Mouse (Mus musculus) T-helper 1 cell (primary cell): ENCODE data around the gene Lingo4.

ENCODE experiments used
- in situ Hi-C: fragments of 300-600 bp; cut with MboI, MseI; formaldehyde crosslinking; loops from one replicate; pipeline ENCODE4 v1.15.1; 2025; ENCODE audit warnings: high pct_unique_total_duplicates

The Lingo4 gene

GRCm38 (mm10) chr3:94398217-94398616 lies at the start of gene Lingo4:
TSS of gene Lingo4 (plus strand) at chr3:94398517.
- in situ Hi-C loops, result no loop called here

- in situ Hi-C loops, result no loop called here
Observed at GRCm38 (mm10) chr3:94360812-94361211, 37.5 kb upstream of the Lingo4 start.

- in situ Hi-C loops, result no loop called here
Observed at GRCm38 (mm10) chr3:94362138-94362537, 36.2 kb upstream of the Lingo4 start, which contains the start of gene C2cd4d. TSS of gene C2cd4d (plus strand) at chr3:94362438.

- in situ Hi-C loops, result no loop called here
Observed at GRCm38 (mm10) chr3:94363291-94364153, 34.8 kb upstream of the Lingo4 start.

- in situ Hi-C loops, result no loop called here
Observed at GRCm38 (mm10) chr3:94364154-94364526, 34.2 kb upstream of the Lingo4 start.

- in situ Hi-C loops, result no loop called here
Observed at GRCm38 (mm10) chr3:94366761-94367160, 31.6 kb upstream of the Lingo4 start.

- in situ Hi-C loops, result no loop called here
Observed at GRCm38 (mm10) chr3:94367511-94367910, 30.8 kb upstream of the Lingo4 start.

GRCm38 (mm10) chr3:94368631-94369030 lies 29.7 kb upstream of the Lingo4 start:
- in situ Hi-C loops, result no loop called here

- in situ Hi-C loops, result loop anchor here (10.0 kb wide), 1 partner anchor 215 kb away; the partner anchor contains the start of gene Snx27
Observed at GRCm38 (mm10) chr3:94369709-94370108, 28.6 kb upstream of the Lingo4 start.

GRCm38 (mm10) chr3:94371637-94372036 lies 26.7 kb upstream of the Lingo4 start:
- in situ Hi-C loops, result loop anchor here (10.0 kb wide), 1 partner anchor 213 kb away; the partner anchor contains the start of gene Snx27

GRCm38 (mm10) chr3:94372038-94372437 lies 26.3 kb upstream of the Lingo4 start:
- in situ Hi-C loops, result loop anchor here (10.0 kb wide), 1 partner anchor 213 kb away; the partner anchor contains the start of gene Snx27

GRCm38 (mm10) chr3:94372641-94373040 lies 25.7 kb upstream of the Lingo4 start, which contains the start of gene Rorc:
TSS of gene Rorc (plus strand) at chr3:94372794.
- in situ Hi-C loops, result loop anchor here (10.0 kb wide), 1 partner anchor 212 kb away; the partner anchor contains the start of gene Snx27

- in situ Hi-C loops, result loop anchor here (10.0 kb wide), 1 partner anchor 212 kb away; the partner anchor contains the start of gene Snx27
Observed at GRCm38 (mm10) chr3:94373090-94373489, 25.2 kb upstream of the Lingo4 start.

GRCm38 (mm10) chr3:94373597-94374011 lies 24.7 kb upstream of the Lingo4 start:
- in situ Hi-C loops, result loop anchor here (10.0 kb wide), 1 partner anchor 211 kb away; the partner anchor contains the start of gene Snx27

- in situ Hi-C loops, result loop anchor here (5.0 to 10.0 kb wide), 2 partner anchors 68 to 210 kb away; partner anchors contain the start of genes Mrpl9, Oaz3 and Snx27
Observed at GRCm38 (mm10) chr3:94374636-94375035, 23.7 kb upstream of the Lingo4 start.

- in situ Hi-C loops, result loop anchor here (5.0 to 10.0 kb wide), 2 partner anchors 67 to 210 kb away; partner anchors contain the start of genes Mrpl9, Oaz3 and Snx27
Observed at GRCm38 (mm10) chr3:94375146-94375545, 23.2 kb upstream of the Lingo4 start.

- in situ Hi-C loops, result loop anchor here (5.0 to 10.0 kb wide), 2 partner anchors 66 to 209 kb away; partner anchors contain the start of genes Mrpl9, Oaz3 and Snx27
Observed at GRCm38 (mm10) chr3:94375861-94376260, 22.5 kb upstream of the Lingo4 start.

- in situ Hi-C loops, result loop anchor here (5.0 to 10.0 kb wide), 2 partner anchors 65 to 208 kb away; partner anchors contain the start of genes Mrpl9, Oaz3 and Snx27
Observed at GRCm38 (mm10) chr3:94377028-94377923, 21.0 kb upstream of the Lingo4 start.

GRCm38 (mm10) chr3:94379831-94380510 lies 18.3 kb upstream of the Lingo4 start:
- in situ Hi-C loops, result loop anchor here (5.0 to 10.0 kb wide), 2 partner anchors 62 to 205 kb away; partner anchors contain the start of genes Mrpl9, Oaz3 and Snx27

- in situ Hi-C loops, result no loop called here
Observed at GRCm38 (mm10) chr3:94382308-94382707, 16.0 kb upstream of the Lingo4 start.
